Mouse (Mus musculus) intestine, embryonic 15.5 days (tissue): ENCODE data around the gene Pon1. TPM values are rescaled to one million over a fixed set of nuclear protein-coding genes. Genes with fewer than 3 reads are reported as not detected.
"Not testable (repeated sequence)": the region's sequence is repeated elsewhere in the genome, so short reads cannot be mapped to it uniquely, and the experiment has no call there.

Source experiments
- ATAC-seq: fragments of 200-750 bp; cut with Nextera tagmentation; 2 replicates; pipeline ENCODE4 v1.8.0; 2017; ENCODE audit warnings: moderate TSS enrichment, moderate library complexity
- H3K27ac ChIP-seq: fragments of 300-500 bp; sonication (generic); 2 replicates; pipeline ENCODE4 v1.5.1; 2015; ENCODE audit warnings: mild to moderate bottlenecking, inconsistent platforms
- H3K27me3 ChIP-seq: fragments of 300-500 bp; sonication (generic); replicated peaks from 2 replicates; pipeline ENCODE4 v1.6.1; 2015; ENCODE audit warnings: inconsistent platforms
- H3K36me3 ChIP-seq: fragments of 300-500 bp; sonication (generic); 2 replicates; pipeline ENCODE4 v1.6.1; 2015; ENCODE audit warnings: inconsistent platforms
- H3K4me1 ChIP-seq: fragments of 300-500 bp; sonication (generic); replicated peaks from 2 replicates; pipeline ENCODE4 v1.6.1; 2015; ENCODE audit warnings: inconsistent platforms
- H3K4me2 ChIP-seq: fragments of 300-500 bp; sonication (generic); replicated peaks from 2 replicates; pipeline ENCODE4 v1.6.1; 2015; ENCODE audit warnings: mild to moderate bottlenecking, inconsistent platforms
- H3K4me3 ChIP-seq: fragments of 300-500 bp; sonication (generic); replicated peaks from 2 replicates; pipeline ENCODE4 v1.5.1; 2015; ENCODE audit warnings: inconsistent platforms
- H3K9ac ChIP-seq: fragments of 300-500 bp; sonication (generic); 2 replicates; pipeline ENCODE4 v1.6.1; 2015; ENCODE audit warnings: inconsistent platforms
- H3K9me3 ChIP-seq: fragments of 300-500 bp; sonication (generic); 2 replicates; pipeline ENCODE4 v1.6.1; 2016; ENCODE audit warnings: inconsistent platforms
- WGBS: fragments of 180-500 bp; shearing (Covaris S2); methylation state at CpG from one replicate; pipeline ENCODE4 v1.1.7; 2015; 5-methylcytosine and 5-hydroxymethylcytosine counted together
- polyA plus RNA-seq: library from polyadenylated mRNA; unstranded; fragments of >200 nt; fragmentation: Nextera tagmentation; extraction: Ambion mirVana; gene quantifications from 2 replicates; pipeline ENCODE4 v1.2.1, GENCODE M21; 2015

Gene Pon1
- polyA plus RNA-seq, result 0.14 TPM in 1 of 2 replicates, not detected in the other

- no peaks in the 10 kb centered on the region for H3K4me1 ChIP-seq
- H3K4me2 ChIP-seq, result no peak within 1 kb of the TSS
- H3K27me3 ChIP-seq, result no peaks in the 10 kb centered on the region
- H3K9ac ChIP-seq, result no peak within 1 kb of the TSS
- H3K4me3 ChIP-seq, result no peak within 1 kb of the TSS
- WGBS, result 48% methylated on average over 5 of the region's 5 CpGs
- no peak for ATAC-seq
- no peaks in the 10 kb centered on the region for H3K36me3 ChIP-seq
- H3K9me3 ChIP-seq, result no peaks in the 10 kb centered on the region
- H3K27ac ChIP-seq, result no peak within 1 kb of the TSS
These were observed at the start of gene Pon1 for GRCm38 (mm10) chr6:5193693-5194092. Gene Pon1, minus strand, starts transcription at chr6:5193946.

GRCm38 (mm10) chr6:5238799-5239198 is 45.1 kb upstream of the Pon1 start:
- no peaks in the 10 kb centered on the region for H3K4me1 ChIP-seq
- no peak for ATAC-seq
- no peak overlapping the region for H3K4me2 ChIP-seq
- H3K4me3 ChIP-seq, result no peak overlapping the region
- no peaks in the 10 kb centered on the region for H3K36me3 ChIP-seq
- no peak overlapping the region for H3K27ac ChIP-seq
- H3K9me3 ChIP-seq, result no peaks in the 10 kb centered on the region
- no peaks in the 10 kb centered on the region for H3K27me3 ChIP-seq
- H3K9ac ChIP-seq, result no peak overlapping the region
- WGBS, result 68% methylated on average over 3 of the region's 3 CpGs

- ATAC-seq, result no peak
- no peak overlapping the region for H3K9ac ChIP-seq
- H3K4me1 ChIP-seq, result no peaks in the 10 kb centered on the region
- H3K27me3 ChIP-seq, result no peaks in the 10 kb centered on the region
- no peaks in the 10 kb centered on the region for H3K9me3 ChIP-seq
- no peaks in the 10 kb centered on the region for H3K36me3 ChIP-seq
- H3K4me3 ChIP-seq, result no peak overlapping the region
- no peak overlapping the region for H3K27ac ChIP-seq
- WGBS, result 77% methylated on average over 4 of the region's 4 CpGs
- H3K4me2 ChIP-seq, result no peak overlapping the region
These were observed 43.8 kb upstream of the Pon1 start for GRCm38 (mm10) chr6:5237510-5237909.

- 86% methylated on average over 8 of the region's 8 CpGs for WGBS
- H3K27me3 ChIP-seq, result no peaks in the 10 kb centered on the region
- H3K4me3 ChIP-seq, result no peak overlapping the region
- H3K4me1 ChIP-seq, result no peaks in the 10 kb centered on the region
- ATAC-seq, result no peak
- H3K9ac ChIP-seq, result no peak overlapping the region
- no peaks in the 10 kb centered on the region for H3K36me3 ChIP-seq
- no peak overlapping the region for H3K4me2 ChIP-seq
- no peak overlapping the region for H3K27ac ChIP-seq
- no peaks in the 10 kb centered on the region for H3K9me3 ChIP-seq
These were observed 43.2 kb upstream of the Pon1 start for GRCm38 (mm10) chr6:5236843-5237371.

GRCm38 (mm10) chr6:5234563-5234962 is 40.8 kb upstream of the Pon1 start:
- no peaks in the 10 kb centered on the region for H3K27me3 ChIP-seq
- no peaks in the 10 kb centered on the region for H3K36me3 ChIP-seq
- H3K9me3 ChIP-seq, result no peaks in the 10 kb centered on the region
- no peak overlapping the region for H3K9ac ChIP-seq
- no peak overlapping the region for H3K4me2 ChIP-seq
- H3K4me3 ChIP-seq, result no peak overlapping the region
- WGBS, result 69% methylated on average over 3 of the region's 3 CpGs
- no peak for ATAC-seq
- no peaks in the 10 kb centered on the region for H3K4me1 ChIP-seq
- no peak overlapping the region for H3K27ac ChIP-seq

- 85% methylated on average over 1 of the region's 1 CpGs for WGBS
- H3K4me3 ChIP-seq, result no peak overlapping the region
- H3K27ac ChIP-seq, result no peak overlapping the region
- no peak overlapping the region for H3K9ac ChIP-seq
- ATAC-seq, result no peak
- no peaks in the 10 kb centered on the region for H3K9me3 ChIP-seq
- H3K4me2 ChIP-seq, result no peak overlapping the region
- H3K27me3 ChIP-seq, result no peaks in the 10 kb centered on the region
- H3K36me3 ChIP-seq, result no peaks in the 10 kb centered on the region
- H3K4me1 ChIP-seq, result no peaks in the 10 kb centered on the region
These were observed 40.1 kb upstream of the Pon1 start for GRCm38 (mm10) chr6:5233812-5234211.

- no peak for ATAC-seq
These were observed 38.3 kb upstream of the Pon1 start for GRCm38 (mm10) chr6:5232022-5232421.

GRCm38 (mm10) chr6:5230261-5230660 is 36.5 kb upstream of the Pon1 start:
- WGBS, result 82% methylated on average over 5 of the region's 5 CpGs
- no peak overlapping the region for H3K9ac ChIP-seq
- no peak overlapping the region for H3K27ac ChIP-seq
- no peak overlapping the region for H3K4me3 ChIP-seq
- no peaks in the 10 kb centered on the region for H3K4me1 ChIP-seq
- no peaks in the 10 kb centered on the region for H3K27me3 ChIP-seq
- H3K9me3 ChIP-seq, result no peaks in the 10 kb centered on the region
- H3K36me3 ChIP-seq, result no peaks in the 10 kb centered on the region
- H3K4me2 ChIP-seq, result no peak overlapping the region
- no peak for ATAC-seq

More at GRCm38 (mm10) chr6:5232022-5232421, 38.3 kb upstream of the Pon1 start:
- no peaks in the 10 kb centered on the region for H3K9me3 ChIP-seq
- 91% methylated on average over 4 of the region's 4 CpGs for WGBS
- no peak overlapping the region for H3K27ac ChIP-seq
- no peak overlapping the region for H3K4me3 ChIP-seq
- no peaks in the 10 kb centered on the region for H3K36me3 ChIP-seq
- no peaks in the 10 kb centered on the region for H3K27me3 ChIP-seq
- no peaks in the 10 kb centered on the region for H3K4me1 ChIP-seq
- H3K9ac ChIP-seq, result no peak overlapping the region
- no peak overlapping the region for H3K4me2 ChIP-seq

GRCm38 (mm10) chr6:5223551-5223950 is 29.8 kb upstream of the Pon1 start:
- not testable (repeated sequence) for H3K4me1 ChIP-seq, H3K9ac ChIP-seq, H3K27ac ChIP-seq, H3K27me3 ChIP-seq, H3K36me3 ChIP-seq, H3K4me2 ChIP-seq, ATAC-seq, H3K9me3 ChIP-seq, H3K4me3 ChIP-seq
- 89% methylated on average over 2 of the region's 2 CpGs for WGBS

GRCm38 (mm10) chr6:5222080-5222479 is 28.3 kb upstream of the Pon1 start:
- WGBS, result 70% methylated on average over 3 of the region's 3 CpGs
- Histone ChIP-seq H3K4me3 (no peak overlapping the region), H3K27me3 (no peaks in the 10 kb centered on the region), H3K9me3 (no peaks in the 10 kb centered on the region), H3K4me1 (no peaks in the 10 kb centered on the region), H3K36me3 (no peaks in the 10 kb centered on the region), H3K27ac (no peak overlapping the region), H3K4me2 (no peak overlapping the region), H3K9ac (no peak overlapping the region)
- no peak for ATAC-seq

- no peak overlapping the region for H3K9ac ChIP-seq
- H3K9me3 ChIP-seq, result no peaks in the 10 kb centered on the region
- no peak overlapping the region for H3K4me2 ChIP-seq
- no peaks in the 10 kb centered on the region for H3K27me3 ChIP-seq
- no peaks in the 10 kb centered on the region for H3K36me3 ChIP-seq
- no peak for ATAC-seq
- no peak overlapping the region for H3K4me3 ChIP-seq
- WGBS, result 90% methylated on average over 4 of the region's 4 CpGs
- H3K4me1 ChIP-seq, result no peaks in the 10 kb centered on the region
- no peak overlapping the region for H3K27ac ChIP-seq
These were observed 24.4 kb upstream of the Pon1 start for GRCm38 (mm10) chr6:5218190-5218589.

GRCm38 (mm10) chr6:5207817-5208216 is 14.1 kb upstream of the Pon1 start:
- Histone ChIP-seq H3K9ac (no peak overlapping the region), H3K4me2 (no peak overlapping the region), H3K27ac (no peak overlapping the region), H3K36me3 (no peaks in the 10 kb centered on the region), H3K4me3 (no peak overlapping the region), H3K9me3 (no peaks in the 10 kb centered on the region), H3K4me1 (no peaks in the 10 kb centered on the region), H3K27me3 (no peaks in the 10 kb centered on the region)
- 71% methylated on average over 2 of the region's 2 CpGs for WGBS
- no peak for ATAC-seq

- WGBS, result 77% methylated on average over 3 of the region's 3 CpGs
- H3K4me2 ChIP-seq, result no peak overlapping the region
- H3K4me1 ChIP-seq, result no peaks in the 10 kb centered on the region
- H3K9ac ChIP-seq, result no peak overlapping the region
- no peak for ATAC-seq
- no peaks in the 10 kb centered on the region for H3K9me3 ChIP-seq
- no peaks in the 10 kb centered on the region for H3K27me3 ChIP-seq
- H3K36me3 ChIP-seq, result no peaks in the 10 kb centered on the region
- no peak overlapping the region for H3K27ac ChIP-seq
- no peak overlapping the region for H3K4me3 ChIP-seq
These were observed 6.2 kb upstream of the Pon1 start for GRCm38 (mm10) chr6:5199916-5200315.
